Mouse (Mus musculus): ENCODE data around the gene Cybb. TPM values are rescaled to one million over a fixed set of nuclear protein-coding genes. Genes with fewer than 3 reads are reported as not detected.
A peak's percentile ranks its signal among the peaks of the same experiment; 100 is the strongest.
"Not testable (repeated sequence)": the region's sequence is repeated elsewhere in the genome, so short reads cannot be mapped to it uniquely, and the experiment has no call there.

The Cybb gene
- 1.9 and 2.1 TPM in 2 replicates for polyA plus RNA-seq (2015; fragmentation: Nextera tagmentation; extraction: Ambion mirVana)

- no peak for TF ChIP-seq CTCF (IDR thresholded peaks at IDR 0.05; ENCODE audit: low read depth)
- no peaks in the 10 kb centered on the region for H3K9me3 ChIP-seq (replicated peaks; ENCODE audit: low read length)
- WGBS: 86% methylated on average over 4 of the region's 4 CpGs
- no peaks in the 10 kb centered on the region for H3K4me1 ChIP-seq (replicated peaks; ENCODE audit: insufficient read depth, low read length)
- H3K4me2 ChIP-seq (ENCODE audit: low read length): no peak within 1 kb of the TSS
- ATAC-seq (replicated peaks; ENCODE audit: low FRiP score, low read depth) (no peak), DNase-seq (ENCODE audit: low spot score) (no peak)
- no peak within 1 kb of the TSS for H3K27ac ChIP-seq
- H3K9ac ChIP-seq (ENCODE audit: low read depth, low read length): no peak within 1 kb of the TSS
- no peaks in the 10 kb centered on the region for H3K36me3 ChIP-seq (ENCODE audit: insufficient read depth, low read length)
- no peak within 1 kb of the TSS for H3K4me3 ChIP-seq (replicated peaks; ENCODE audit: low read depth, low read length)
- H3K27me3 ChIP-seq (ENCODE audit: insufficient read depth, low read length): no peaks in the 10 kb centered on the region
Measured at GRCm38 (mm10) chrX:9487671-9488070, at the start of gene Cybb. Gene Cybb (minus strand): TSS chrX:9487771.

GRCm38 (mm10) chrX:9536881-9537280, 49.3 kb upstream of the Cybb start:
- Histone ChIP-seq H3K4me3 (replicated peaks; ENCODE audit: low read depth, low read length) (no peak overlapping the region), H3K9me3 (replicated peaks; ENCODE audit: low read length) (no peaks in the 10 kb centered on the region), H3K9ac (ENCODE audit: low read depth, low read length) (no peak overlapping the region), H3K27ac (no peak overlapping the region), H3K36me3 (ENCODE audit: insufficient read depth, low read length) (no peaks in the 10 kb centered on the region), H3K4me1 (replicated peaks; ENCODE audit: insufficient read depth, low read length) (no peaks in the 10 kb centered on the region), H3K4me2 (ENCODE audit: low read length) (no peak overlapping the region), H3K27me3 (ENCODE audit: insufficient read depth, low read length) (no peaks in the 10 kb centered on the region)
- no peak for TF ChIP-seq CTCF (IDR thresholded peaks at IDR 0.05; ENCODE audit: low read depth)
- ATAC-seq (replicated peaks; ENCODE audit: low FRiP score, low read depth) (no peak), DNase-seq (ENCODE audit: low spot score) (no peak)
- 88% methylated on average over 3 of the region's 3 CpGs for WGBS

- H3K4me1 ChIP-seq (replicated peaks; ENCODE audit: insufficient read depth, low read length); ATAC-seq (replicated peaks; ENCODE audit: low FRiP score, low read depth); H3K27ac ChIP-seq; H3K4me3 ChIP-seq (replicated peaks; ENCODE audit: low read depth, low read length); H3K36me3 ChIP-seq (ENCODE audit: insufficient read depth, low read length); H3K4me2 ChIP-seq (ENCODE audit: low read length); H3K9me3 ChIP-seq (replicated peaks; ENCODE audit: low read length); H3K9ac ChIP-seq (ENCODE audit: low read depth, low read length); H3K27me3 ChIP-seq (ENCODE audit: insufficient read depth, low read length): not testable (repeated sequence)
- peak; percentile 49 for DNase-seq (ENCODE audit: low spot score)
- WGBS: 24% methylated on average over 2 of the region's 2 CpGs
- peak; percentile 67 for TF ChIP-seq CTCF (IDR thresholded peaks at IDR 0.05; ENCODE audit: low read depth)
Measured at GRCm38 (mm10) chrX:9519969-9520368, 32.4 kb upstream of the Cybb start.

GRCm38 (mm10) chrX:9517531-9517930, 30.0 kb upstream of the Cybb start:
- not testable (repeated sequence) for H3K27ac ChIP-seq; H3K9me3 ChIP-seq (replicated peaks; ENCODE audit: low read length); H3K27me3 ChIP-seq (ENCODE audit: insufficient read depth, low read length); H3K9ac ChIP-seq (ENCODE audit: low read depth, low read length); H3K4me1 ChIP-seq (replicated peaks; ENCODE audit: insufficient read depth, low read length); DNase-seq (ENCODE audit: low spot score); ATAC-seq (replicated peaks; ENCODE audit: low FRiP score, low read depth); H3K36me3 ChIP-seq (ENCODE audit: insufficient read depth, low read length); H3K4me3 ChIP-seq (replicated peaks; ENCODE audit: low read depth, low read length); H3K4me2 ChIP-seq (ENCODE audit: low read length)

GRCm38 (mm10) chrX:9475036-9475435, 12.5 kb downstream of the Cybb start:
- H3K9ac ChIP-seq (ENCODE audit: low read depth, low read length); ATAC-seq (replicated peaks; ENCODE audit: low FRiP score, low read depth); H3K4me2 ChIP-seq (ENCODE audit: low read length); H3K27me3 ChIP-seq (ENCODE audit: insufficient read depth, low read length); H3K4me3 ChIP-seq (replicated peaks; ENCODE audit: low read depth, low read length); H3K27ac ChIP-seq; DNase-seq (ENCODE audit: low spot score); H3K36me3 ChIP-seq (ENCODE audit: insufficient read depth, low read length); H3K9me3 ChIP-seq (replicated peaks; ENCODE audit: low read length); H3K4me1 ChIP-seq (replicated peaks; ENCODE audit: insufficient read depth, low read length): not testable (repeated sequence)
- WGBS: 83% methylated on average over 6 of the region's 6 CpGs

GRCm38 (mm10) chrX:9474440-9474839, 13.1 kb downstream of the Cybb start:
- ATAC-seq (replicated peaks; ENCODE audit: low FRiP score, low read depth): no peak
- no peak overlapping the region for H3K4me3 ChIP-seq (replicated peaks; ENCODE audit: low read depth, low read length)
- no peak overlapping the region for H3K4me2 ChIP-seq (ENCODE audit: low read length)
- no peaks in the 10 kb centered on the region for H3K27me3 ChIP-seq (ENCODE audit: insufficient read depth, low read length)
- H3K36me3 ChIP-seq (ENCODE audit: insufficient read depth, low read length): no peaks in the 10 kb centered on the region
- no peak overlapping the region for H3K9ac ChIP-seq (ENCODE audit: low read depth, low read length)
- no peak overlapping the region for H3K27ac ChIP-seq
- H3K9me3 ChIP-seq (replicated peaks; ENCODE audit: low read length): no peaks in the 10 kb centered on the region
- no peak for TF ChIP-seq CTCF (IDR thresholded peaks at IDR 0.05; ENCODE audit: low read depth)
- no peak for DNase-seq (ENCODE audit: low spot score)
- H3K4me1 ChIP-seq (replicated peaks; ENCODE audit: insufficient read depth, low read length): no peaks in the 10 kb centered on the region

- no peaks in the 10 kb centered on the region for H3K4me1 ChIP-seq (replicated peaks; ENCODE audit: insufficient read depth, low read length)
- H3K9me3 ChIP-seq (replicated peaks; ENCODE audit: low read length): no peaks in the 10 kb centered on the region
- H3K27me3 ChIP-seq (ENCODE audit: insufficient read depth, low read length): no peaks in the 10 kb centered on the region
- H3K36me3 ChIP-seq (ENCODE audit: insufficient read depth, low read length): no peaks in the 10 kb centered on the region
- TF ChIP-seq CTCF (IDR thresholded peaks at IDR 0.05; ENCODE audit: low read depth): no peak
- DNase-seq (ENCODE audit: low spot score) (no peak), ATAC-seq (replicated peaks; ENCODE audit: low FRiP score, low read depth) (no peak)
- no peak overlapping the region for H3K4me2 ChIP-seq (ENCODE audit: low read length)
- H3K4me3 ChIP-seq (replicated peaks; ENCODE audit: low read depth, low read length): no peak overlapping the region
- WGBS: 74% methylated on average over 2 of the region's 2 CpGs
- H3K27ac ChIP-seq: no peak overlapping the region
- H3K9ac ChIP-seq (ENCODE audit: low read depth, low read length): no peak overlapping the region
Measured at GRCm38 (mm10) chrX:9473768-9474167, 13.8 kb downstream of the Cybb start.
